Mouse (Mus musculus) olfactory bulb, adult 2 months (tissue): ENCODE results near the gene Yif1b. TPM values are rescaled to one million over a fixed set of nuclear protein-coding genes. Genes with fewer than 3 reads are reported as not detected.
A peak's percentile ranks its signal among the peaks of the same experiment; 100 is the strongest.

Experiments used
- H3K27ac ChIP-seq: fragments of 200-500 bp; 2 replicates; pipeline ENCODE4 v1.5.1; 2012; ENCODE audit warnings: low read depth, low read length; ENCODE audit not compliant: insufficient read depth
- H3K4me1 ChIP-seq: fragments of 200-500 bp; 2 replicates; pipeline ENCODE4 v1.6.1; 2012; ENCODE audit warnings: low read length; ENCODE audit not compliant: control insufficient read depth, insufficient read depth
- H3K4me3 ChIP-seq: fragments of 200-500 bp; 2 replicates; pipeline ENCODE4 v1.5.1; 2012; ENCODE audit warnings: mild to moderate bottlenecking, low read depth, low read length, moderate library complexity; ENCODE audit not compliant: insufficient read depth
- CTCF ChIP-seq: fragments of 200-500 bp; IDR thresholded peaks from 2 replicates; pipeline ENCODE4 v1.5.1; 2012; ENCODE audit warnings: low read depth, mild to moderate bottlenecking, low read length, moderate library complexity; ENCODE audit not compliant: insufficient read depth
- POLR2A ChIP-seq: fragments of 200-500 bp; IDR thresholded peaks from 2 replicates; pipeline ENCODE4 v1.6.1; 2012; ENCODE audit warnings: mild to moderate bottlenecking, low read depth, low read length, moderate library complexity; ENCODE audit not compliant: insufficient read depth
- WGBS: fragments of 180-500 bp; shearing (Covaris S2); methylation state at CpG from one replicate; pipeline ENCODE4 v1.1.7; 2018; 5-methylcytosine and 5-hydroxymethylcytosine counted together
- polyA plus RNA-seq: library from polyadenylated mRNA; stranded (reverse); fragments of >200 nt; gene quantifications from 2 replicates; pipeline ENCODE4 v1.2.4, GENCODE M21; 2012; ENCODE audit warnings: low replicate concordance; ENCODE audit not compliant: missing spikeins, insufficient read depth, insufficient read length

The Yif1b gene
- polyA plus RNA-seq, 1 experiment: not detected

- Histone ChIP-seq H3K4me3 (no peak overlapping the region), H3K4me1 (peaks cover 9% of the 10 kb centered on the region), H3K27ac (no peak overlapping the region)
- TF ChIP-seq POLR2A (no peak), CTCF (no peak)
- WGBS: 97% methylated on average over 2 of the region's 2 CpGs
Observed at GRCm38 (mm10) chr7:29288079-29288478, 50.0 kb downstream of the Yif1b start.

- Histone ChIP-seq H3K4me3 (peak within 1 kb of the TSS; percentile 45), H3K27ac (no peak within 1 kb of the TSS), H3K4me1 (peaks cover 12% of the 10 kb centered on the region)
- 3% methylated on average over 59 of the region's 59 CpGs for WGBS
- TF ChIP-seq CTCF: peak; percentile 75
- no peak for TF ChIP-seq POLR2A
Observed at GRCm38 (mm10) chr7:29288942-29289638, 51.0 kb downstream of the Yif1b start, which contains the start of gene Ppp1r14a. TSS of gene Ppp1r14a (plus strand) at chr7:29289308.

DNA sequence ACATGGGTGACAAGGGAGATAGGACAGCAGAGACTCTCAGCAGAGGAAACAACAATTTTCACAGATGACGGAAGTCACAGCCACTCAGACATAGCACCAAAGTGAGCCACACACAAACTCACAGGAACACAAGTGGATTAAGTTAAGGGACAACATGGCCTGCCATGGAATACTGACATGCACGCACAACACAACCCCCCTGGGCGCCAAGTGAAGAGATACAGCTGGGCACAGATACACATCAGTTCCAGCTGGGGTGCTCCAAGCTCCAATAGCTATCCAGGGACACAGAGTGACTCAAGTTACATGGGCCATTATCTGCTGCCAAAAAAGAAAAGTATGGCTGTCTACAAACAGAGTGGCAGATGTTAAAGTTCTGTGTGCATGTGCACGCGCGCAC, 51.7 kb downstream of the Yif1b start:
- Histone ChIP-seq H3K4me3 (0 out of 2 replicates have a peak overlapping the region, but pooled peaks have one; percentile 45), H3K27ac (no peak overlapping the region), H3K4me1 (peaks cover 12% of the 10 kb centered on the region)
- TF ChIP-seq POLR2A: no peak
- no peak for TF ChIP-seq CTCF
- WGBS: 89% methylated on average over 6 of the region's 6 CpGs

GRCm38 (mm10) chr7:29290691-29291485, 52.8 kb downstream of the Yif1b start:
- Histone ChIP-seq H3K4me1 (peaks cover 12% of the 10 kb centered on the region), H3K4me3 (no peak overlapping the region), H3K27ac (0 out of 2 replicates have a peak overlapping the region, but pooled peaks have one; percentile 15)
- TF ChIP-seq POLR2A (no peak), CTCF (no peak)
- 68% methylated on average over 11 of the region's 11 CpGs for WGBS

DNA sequence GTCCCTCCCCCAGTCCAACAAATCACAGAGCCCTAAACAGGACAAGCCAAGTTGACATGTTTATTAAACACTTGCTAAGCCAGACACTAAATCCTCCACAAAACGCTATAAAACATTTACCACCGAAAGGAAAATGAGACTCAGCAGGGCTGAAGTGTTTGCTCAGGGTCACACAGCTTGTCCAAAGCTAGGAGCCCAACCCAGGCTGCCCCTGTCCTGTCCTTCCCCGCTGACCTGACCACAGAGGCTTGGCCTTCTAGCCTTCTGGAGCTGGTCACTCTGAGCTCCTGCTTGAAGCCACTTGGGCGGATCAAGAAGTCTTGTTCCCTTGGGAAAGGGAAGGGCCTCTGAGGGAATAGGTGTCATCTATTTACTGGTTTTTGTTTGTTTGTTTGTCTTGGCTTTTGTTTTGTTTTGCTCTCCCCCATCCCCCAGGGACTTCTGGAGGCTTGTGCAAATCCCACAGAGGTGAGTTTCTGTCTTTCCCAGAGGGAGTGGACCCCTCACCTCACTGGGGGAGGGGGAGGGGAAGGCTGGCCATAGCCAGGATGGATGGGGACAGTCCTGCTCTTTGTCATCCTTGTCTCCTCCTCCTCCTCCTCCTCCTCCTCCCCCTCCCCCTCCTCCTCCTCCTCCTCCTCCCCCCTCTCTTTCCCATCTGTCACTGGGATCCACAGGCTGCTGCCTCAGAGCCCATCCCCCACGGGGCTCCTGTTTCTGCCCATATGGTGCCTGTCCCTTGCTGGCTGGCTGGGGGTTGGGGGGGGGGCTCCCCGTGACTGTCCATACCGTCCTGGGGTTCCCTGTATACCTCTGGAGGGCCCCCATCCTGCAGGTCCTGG, 53.7 kb downstream of the Yif1b start:
- H3K27ac ChIP-seq: no peak overlapping the region
- H3K4me1 ChIP-seq: peaks cover 12% of the 10 kb centered on the region
- no peak overlapping the region for H3K4me3 ChIP-seq
- no peak for TF ChIP-seq CTCF
- TF ChIP-seq POLR2A: no peak
- 45% methylated on average over 7 of the region's 7 CpGs for WGBS

- 50% methylated on average over 8 of the region's 8 CpGs for WGBS
- TF ChIP-seq POLR2A (no peak), CTCF (no peak)
- no peak overlapping the region for H3K4me3 ChIP-seq
- H3K27ac ChIP-seq: no peak overlapping the region
- H3K4me1 ChIP-seq: peaks cover 12% of the 10 kb centered on the region
Observed at GRCm38 (mm10) chr7:29292458-29293098, 54.4 kb downstream of the Yif1b start.

- Histone ChIP-seq H3K4me3 (no peak overlapping the region), H3K4me1 (peaks cover 12% of the 10 kb centered on the region), H3K27ac (no peak overlapping the region)
- TF ChIP-seq POLR2A (no peak), CTCF (no peak)
- 58% methylated on average over 19 of the region's 19 CpGs for WGBS
Observed at GRCm38 (mm10) chr7:29293131-29294065, 55.3 kb downstream of the Yif1b start.
